Mouse (Mus musculus) thymus, postnatal 14 days (tissue): ENCODE results near the gene Macc1.
"Not testable (repeated sequence)": the region's sequence is repeated elsewhere in the genome, so short reads cannot be mapped to it uniquely, and the experiment has no call there.

Experiments
- DNase-seq: peaks from one replicate; pipeline ENCODE4 v3.0.0; 2021

The Macc1 gene

DNA sequence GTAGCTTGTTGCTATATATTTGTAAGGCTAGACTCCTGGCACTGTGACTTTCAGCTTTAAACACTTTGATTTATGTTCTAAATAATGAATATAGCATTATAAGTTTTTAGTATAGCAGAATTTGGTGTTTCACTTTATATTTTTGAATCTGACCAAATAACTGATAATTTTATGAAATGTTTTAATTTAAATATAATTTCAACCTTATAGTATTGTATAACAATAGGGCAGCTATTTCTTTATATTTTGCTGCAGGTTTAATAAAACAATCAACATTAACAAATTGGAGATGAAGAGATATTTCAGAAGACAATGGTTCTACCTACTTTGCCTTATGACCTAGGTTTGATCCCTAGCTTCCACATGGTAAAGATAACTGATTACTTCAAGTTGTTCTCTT is at the start of gene Macc1:
TSS of gene Macc1 (plus strand) at position 301 of the 400 bp plus-strand sequence.
- DNase-seq, result no peak

DNA sequence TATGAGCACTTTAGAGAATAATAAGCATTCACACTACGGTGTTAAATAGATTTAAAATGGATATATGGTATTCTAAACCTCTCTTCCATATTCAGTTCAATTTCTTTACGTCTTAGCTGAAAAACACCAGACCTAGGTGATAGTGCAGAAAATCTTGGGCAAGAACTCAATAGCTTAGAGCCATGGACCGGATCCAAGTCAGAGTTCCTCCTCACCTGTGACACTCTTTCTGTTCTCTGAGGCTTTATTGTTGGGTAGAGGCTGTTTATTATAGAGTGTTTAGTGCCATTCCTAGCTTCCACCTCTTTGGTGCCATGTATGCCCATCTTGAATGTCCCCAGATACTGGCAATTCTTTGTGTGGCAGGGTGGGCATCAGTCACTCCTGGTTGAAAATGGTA is 49.6 kb upstream of the Macc1 start:
- no peak for DNase-seq

DNA sequence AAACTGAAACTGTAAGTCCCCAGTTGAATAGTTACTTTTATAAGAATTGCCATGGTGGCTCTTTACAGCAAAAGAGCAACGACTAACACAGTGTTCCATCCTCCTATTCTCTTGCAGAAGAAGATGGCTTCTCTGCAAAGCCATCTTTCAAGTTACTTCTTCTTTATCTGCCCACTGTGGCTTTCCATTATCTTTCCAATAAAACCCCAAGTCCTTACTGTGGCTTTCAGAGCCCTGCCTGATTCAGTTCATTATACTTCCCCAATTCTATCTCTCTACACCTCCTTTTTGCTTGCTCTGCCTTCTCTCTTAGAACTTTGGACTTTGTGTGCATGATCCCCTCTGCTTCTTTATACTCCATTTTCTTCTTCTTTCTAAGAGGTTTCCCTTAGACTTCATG is 45.3 kb upstream of the Macc1 start:
- no peak for DNase-seq

DNA sequence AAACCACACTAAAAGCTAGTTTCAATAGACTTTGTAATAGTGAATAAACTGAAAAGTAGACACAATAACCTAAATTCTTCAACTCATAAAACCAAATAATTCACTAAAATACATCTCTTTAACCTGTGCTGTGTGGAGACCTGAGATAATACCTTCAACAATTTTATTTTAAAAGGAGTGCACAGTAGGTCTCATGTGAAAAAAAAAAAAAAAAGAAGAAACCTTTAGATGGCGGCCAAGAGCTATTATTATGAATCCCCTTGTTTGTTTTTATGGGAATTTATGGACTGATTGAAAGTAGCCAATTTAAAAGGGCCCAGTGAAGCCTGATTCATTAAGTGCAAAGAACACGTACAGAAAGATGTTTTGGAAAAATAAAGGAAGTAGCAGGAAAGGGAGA is 44.0 kb upstream of the Macc1 start:
- DNase-seq, result no peak

- no peak for DNase-seq
Measured at GRCm38 (mm10) chr12:119271964-119272363, 42.1 kb upstream of the Macc1 start.

DNA sequence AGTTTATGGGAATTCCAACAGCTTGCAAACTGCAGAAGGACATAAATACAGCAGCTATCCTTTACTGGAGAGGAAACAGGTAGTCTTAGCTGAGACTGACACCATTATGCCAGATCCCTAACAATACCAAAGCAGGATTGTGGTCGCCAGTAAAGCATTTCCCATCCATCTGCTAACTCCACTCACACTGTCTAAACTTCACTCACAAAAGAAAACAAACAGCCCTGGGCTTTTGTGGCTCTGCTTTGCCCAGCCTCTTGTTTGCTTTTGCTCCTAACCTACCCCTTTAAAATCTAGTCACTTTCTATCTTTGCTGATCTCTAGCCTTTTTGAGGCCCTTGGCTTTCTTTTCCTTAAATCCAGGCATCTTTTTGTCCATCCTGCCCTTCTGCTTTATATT is 40.5 kb upstream of the Macc1 start:
- no peak for DNase-seq

DNA sequence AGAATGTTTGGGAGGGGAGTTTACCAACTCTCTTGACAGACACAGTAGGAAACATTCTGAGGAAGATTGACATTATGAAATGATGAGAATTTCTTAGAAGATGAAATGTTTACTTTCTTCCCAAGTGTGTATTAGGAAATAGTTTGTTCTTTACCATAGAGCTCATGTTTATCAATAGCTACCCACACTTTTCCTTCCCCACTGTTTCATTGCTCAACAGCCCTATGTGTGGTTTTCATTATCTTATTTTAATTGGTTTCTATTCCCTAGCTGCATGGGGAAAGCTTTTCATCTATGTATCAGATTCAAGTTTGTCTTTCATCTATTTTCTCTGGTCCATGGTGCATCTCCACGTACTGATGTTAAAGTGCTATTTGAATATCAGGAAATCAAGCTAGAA is 37.8 kb upstream of the Macc1 start:
- DNase-seq, result no peak

DNA sequence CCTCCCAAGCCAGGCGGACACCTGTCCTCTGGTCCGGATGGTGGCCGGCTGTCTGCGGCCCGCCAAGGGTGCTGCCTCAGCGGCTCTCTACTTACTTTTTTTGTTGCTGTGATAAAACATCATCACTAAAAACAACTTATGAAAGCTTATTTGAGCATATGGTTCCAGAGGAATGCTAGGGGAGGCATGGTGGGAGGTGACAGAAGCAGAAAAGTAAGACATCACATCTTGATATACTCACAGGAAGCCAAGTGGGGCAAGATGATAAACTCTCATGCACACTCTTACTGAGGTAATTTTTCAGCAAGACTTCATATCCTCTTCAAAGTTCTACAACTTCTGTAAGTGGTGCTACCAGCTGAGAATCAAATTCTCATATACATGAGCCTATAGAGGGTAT is 22.5 kb upstream of the Macc1 start:
- no peak for DNase-seq

GRCm38 (mm10) chr12:119303618-119304017 is 10.5 kb upstream of the Macc1 start:
- no peak for DNase-seq

DNA sequence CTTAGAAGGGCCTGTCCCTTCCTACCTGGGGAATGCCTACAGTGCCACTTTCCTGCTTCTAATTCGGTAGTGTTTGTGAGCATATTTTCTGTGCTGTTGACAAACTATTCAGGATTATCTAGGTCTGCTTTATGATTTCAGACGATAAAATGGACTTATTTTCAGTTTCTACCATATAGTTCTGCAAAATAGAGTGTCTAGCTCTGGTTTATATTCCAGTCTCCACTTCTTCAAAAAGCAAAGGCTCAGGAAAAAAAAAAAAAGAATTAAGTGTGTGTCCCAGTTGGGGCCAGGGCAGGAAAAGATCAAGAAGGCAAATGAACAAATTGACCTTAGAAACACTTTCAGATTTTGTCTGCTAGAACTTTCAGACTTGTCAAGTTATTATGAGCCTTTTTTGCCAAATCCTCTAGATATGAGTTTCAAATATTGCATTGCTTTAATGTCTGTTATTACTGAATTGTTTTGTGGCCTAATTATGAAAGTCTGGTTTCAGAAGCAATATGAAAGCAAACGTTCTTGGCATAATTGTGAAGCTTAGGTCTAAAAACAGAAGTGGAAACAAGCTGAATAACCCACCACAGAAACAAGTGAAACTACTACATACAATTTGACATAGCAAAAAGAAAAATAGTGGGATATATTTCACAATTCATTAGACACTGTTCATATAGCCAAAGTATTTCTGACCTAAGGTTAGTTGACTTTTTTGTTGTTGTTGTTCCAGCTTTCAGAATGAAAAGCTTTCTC is 881 bp upstream of the Macc1 start:
- DNase-seq, result no peak

GRCm38 (mm10) chr12:119318799-119319198 is 4.7 kb downstream of the Macc1 start:
- DNase-seq, result no peak

DNA sequence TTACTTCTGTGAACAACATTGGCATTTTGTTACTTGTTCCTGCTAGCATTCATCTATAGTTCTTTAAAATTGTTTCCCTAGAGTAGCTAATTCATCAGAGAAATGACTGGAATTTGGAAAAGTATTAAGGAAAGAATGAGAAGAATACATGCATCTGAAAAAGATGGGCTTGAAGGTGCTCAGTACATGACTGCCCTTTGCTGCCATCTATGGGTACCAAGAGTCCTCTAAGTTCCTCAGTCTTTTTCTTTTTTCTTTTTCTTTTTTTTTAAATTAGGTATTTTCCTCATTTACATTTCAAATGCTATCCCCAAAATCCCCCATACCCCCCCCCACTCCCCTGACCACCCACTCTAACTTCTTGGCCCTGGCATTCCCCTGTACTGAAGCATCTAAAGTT is 11.3 kb downstream of the Macc1 start:
- no peak for DNase-seq

- no peak for DNase-seq
Measured at GRCm38 (mm10) chr12:119330644-119331043, 16.6 kb downstream of the Macc1 start.

DNA sequence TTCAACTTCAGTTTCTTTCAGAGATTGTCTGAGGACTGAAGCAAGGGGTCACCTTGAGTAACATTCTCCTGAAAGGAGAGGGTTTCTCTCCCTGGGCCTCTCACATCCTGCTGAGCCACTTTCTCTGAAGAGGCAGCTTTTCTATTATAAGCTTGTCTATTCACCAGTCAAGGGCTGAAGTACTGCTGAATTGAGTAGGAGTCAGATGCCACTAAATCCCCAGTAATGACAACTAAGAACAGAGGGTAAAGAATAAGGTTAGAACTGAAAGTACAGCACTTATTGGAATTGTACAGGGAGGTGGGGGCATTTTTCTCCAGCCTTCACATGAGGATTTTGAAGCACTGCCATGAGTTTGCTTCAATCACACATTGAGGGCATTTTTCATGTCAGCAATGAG is 19.3 kb downstream of the Macc1 start:
- no peak for DNase-seq

- not testable (repeated sequence) for DNase-seq
Measured at GRCm38 (mm10) chr12:119352579-119352978, 38.5 kb downstream of the Macc1 start.

DNA sequence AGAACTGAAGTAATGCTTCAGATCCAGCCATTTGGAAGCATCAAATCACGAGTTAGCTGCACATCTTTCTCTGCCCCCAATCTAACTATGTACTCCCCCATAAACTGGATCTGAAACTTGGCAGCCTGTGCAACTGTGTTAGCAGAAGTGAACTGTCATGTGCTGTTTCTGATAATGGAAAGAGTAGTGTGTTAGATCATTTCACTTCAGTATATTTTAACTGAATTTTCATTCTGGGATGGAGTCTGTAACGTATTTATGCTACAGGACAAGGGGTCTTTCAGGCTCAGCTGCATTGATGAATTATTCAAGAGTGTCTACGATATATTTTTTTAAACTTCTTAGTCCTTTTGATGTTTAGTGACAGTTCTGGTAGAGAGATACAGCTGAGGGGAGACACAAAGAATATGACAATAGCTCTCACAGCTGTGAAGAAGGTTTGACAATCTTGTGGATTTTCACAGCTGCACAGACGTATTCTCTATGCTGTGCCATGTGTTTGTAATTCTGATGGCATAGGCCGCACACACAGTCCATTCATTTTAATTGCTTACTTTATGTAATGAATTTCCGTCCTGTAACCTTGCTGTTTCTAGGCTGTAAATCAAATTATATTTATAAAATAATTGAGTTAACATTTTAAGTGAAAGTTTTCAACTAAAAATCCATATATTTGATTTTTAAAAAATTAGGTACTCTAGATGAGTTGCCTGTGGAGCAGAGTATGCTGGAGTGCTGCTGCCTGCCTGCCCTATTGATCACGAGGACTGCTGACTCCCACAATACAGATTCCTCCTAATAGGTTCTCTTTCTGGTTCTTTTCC is 43.6 kb downstream of the Macc1 start:
- DNase-seq, result no peak

DNA sequence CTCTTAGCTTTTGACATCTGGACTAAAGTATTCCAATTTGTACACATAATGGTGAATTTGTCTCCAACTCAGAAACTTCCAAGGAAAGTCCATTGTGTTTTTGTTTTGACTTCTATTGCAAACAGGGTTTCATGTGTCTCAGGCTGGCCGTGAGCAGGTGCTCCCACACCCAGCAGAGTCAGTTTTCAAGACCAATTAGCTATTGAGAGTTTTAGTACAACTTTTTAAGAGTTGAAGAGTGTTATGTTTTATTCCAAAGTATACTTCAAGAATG is 44.1 kb downstream of the Macc1 start:
- no peak for DNase-seq

- DNase-seq, result no peak
Measured at GRCm38 (mm10) chr12:119365041-119365440, 51.0 kb downstream of the Macc1 start.

GRCm38 (mm10) chr12:119369832-119370231 is 55.8 kb downstream of the Macc1 start:
- DNase-seq, result no peak

- no peak for DNase-seq
Measured at GRCm38 (mm10) chr12:119372359-119372758, 58.3 kb downstream of the Macc1 start.

- DNase-seq, result no peak
Measured at GRCm38 (mm10) chr12:119376879-119377278, 62.8 kb downstream of the Macc1 start.

GRCm38 (mm10) chr12:119381839-119382238 is 67.8 kb downstream of the Macc1 start:
- DNase-seq, result no peak

- DNase-seq, result no peak
Measured at GRCm38 (mm10) chr12:119386243-119386642, 72.2 kb downstream of the Macc1 start.

GRCm38 (mm10) chr12:119386650-119387049 is 72.6 kb downstream of the Macc1 start:
- DNase-seq, result no peak

DNA sequence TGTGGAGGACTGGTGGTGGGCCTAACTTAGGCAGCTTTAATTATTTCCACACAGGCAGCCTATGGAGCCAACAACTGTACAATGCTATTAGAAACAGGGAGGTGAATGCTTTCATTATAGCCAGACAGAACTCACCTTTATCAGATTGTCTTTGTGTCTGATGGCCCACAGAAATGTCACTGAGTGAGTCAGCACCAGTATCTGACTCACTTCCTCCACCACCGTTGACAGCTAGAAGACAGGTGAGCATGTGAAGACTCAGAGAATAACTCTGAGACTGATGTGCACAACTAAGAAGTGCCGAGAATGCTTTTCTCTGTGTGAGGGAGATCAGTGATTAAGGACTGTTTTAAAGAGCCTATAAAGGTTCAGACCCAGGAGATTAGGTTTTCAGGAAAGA is 73.9 kb downstream of the Macc1 start:
- no peak for DNase-seq
